Mouse (Mus musculus) megakaryocyte, embryonic 14.5 days (primary cell): ENCODE measurements around the gene Rps8. TPM values are rescaled to one million over a fixed set of nuclear protein-coding genes. Genes with fewer than 3 reads are reported as not detected.

Experiments used
- H3K27me3 ChIP-seq: replicated peaks from 2 replicates; pipeline ENCODE3; 2012; ENCODE audit warnings: inconsistent platforms
- H3K36me3 ChIP-seq: replicated peaks from 2 replicates; pipeline ENCODE3; 2012; ENCODE audit warnings: low read length, inconsistent platforms, mixed read lengths
- H3K4me1 ChIP-seq: 2 replicates; pipeline ENCODE4 v1.6.1; 2012; ENCODE audit warnings: inconsistent platforms
- H3K4me3 ChIP-seq: replicated peaks from 2 replicates; pipeline ENCODE3; 2012; ENCODE audit warnings: moderate library complexity, mild to moderate bottlenecking, inconsistent platforms
- H3K9me3 ChIP-seq: 2 replicates; pipeline ENCODE4 v1.6.1; 2012; ENCODE audit warnings: inconsistent platforms
- FLI1 ChIP-seq: IDR thresholded peaks from 2 replicates; pipeline ENCODE4 v1.6.1; 2012; ENCODE audit warnings: low read length, inconsistent platforms, mixed read lengths
- GATA1 ChIP-seq: IDR thresholded peaks from 3 replicates; pipeline ENCODE4 v1.6.1; 2012; ENCODE audit warnings: mixed read lengths, low read length, inconsistent platforms, borderline replicate concordance
- polyA plus RNA-seq: library from polyadenylated mRNA; stranded (reverse); fragments of >175 nt; gene quantifications from 2 replicates; pipeline ENCODE4 v1.2.3, GENCODE M21; 2012; ENCODE audit warnings: low replicate concordance; ENCODE audit not compliant: insufficient read depth

Rps8 gene
- polyA plus RNA-seq, 1 experiment, result 2,282 TPM

DNA sequence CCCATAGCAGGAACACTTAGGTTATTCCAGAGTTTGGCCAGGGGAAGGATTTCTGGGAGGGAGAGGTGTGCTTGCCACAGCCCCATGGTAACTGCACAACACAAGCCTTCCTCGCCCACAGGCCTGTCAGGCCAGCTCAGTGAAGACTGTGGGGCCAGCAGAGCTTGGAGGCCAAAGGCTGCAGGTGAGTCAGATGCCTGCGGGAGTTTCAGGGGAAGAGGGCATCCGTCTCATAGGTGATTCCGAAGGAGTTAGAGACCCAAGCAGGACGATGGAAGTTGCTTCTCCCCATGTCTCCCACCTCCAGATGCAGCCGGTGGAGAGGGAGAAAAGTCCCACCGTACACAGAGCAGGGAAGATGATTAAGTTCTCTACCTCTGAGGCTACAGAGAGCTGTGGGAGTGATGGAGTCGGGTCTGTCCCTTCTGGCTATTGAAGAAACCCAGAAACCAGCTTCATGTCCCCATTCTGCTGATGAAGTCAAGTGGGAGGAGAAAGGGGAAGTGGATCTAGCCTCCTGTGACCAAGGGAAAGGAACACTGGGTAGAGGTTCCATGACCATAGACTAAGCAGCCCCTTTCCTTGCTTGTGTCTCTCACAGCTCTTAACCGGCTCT, 29.3 kb downstream of the Rps8 start, which contains the start of gene Tctex1d4:
Tctex1d4 (plus strand) TSS at position 120 of the 616 bp plus-strand sequence.
- Histone ChIP-seq H3K4me3 (peak within 1 kb of the TSS; percentile 91), H3K27me3 (no peaks in the 10 kb centered on the region), H3K36me3 (peaks cover 57% of the 10 kb centered on the region), H3K4me1 (peaks cover 96% of the 10 kb centered on the region), H3K9me3 (no peaks in the 10 kb centered on the region)
- TF ChIP-seq GATA1 (no peak), FLI1 (no peak)

DNA sequence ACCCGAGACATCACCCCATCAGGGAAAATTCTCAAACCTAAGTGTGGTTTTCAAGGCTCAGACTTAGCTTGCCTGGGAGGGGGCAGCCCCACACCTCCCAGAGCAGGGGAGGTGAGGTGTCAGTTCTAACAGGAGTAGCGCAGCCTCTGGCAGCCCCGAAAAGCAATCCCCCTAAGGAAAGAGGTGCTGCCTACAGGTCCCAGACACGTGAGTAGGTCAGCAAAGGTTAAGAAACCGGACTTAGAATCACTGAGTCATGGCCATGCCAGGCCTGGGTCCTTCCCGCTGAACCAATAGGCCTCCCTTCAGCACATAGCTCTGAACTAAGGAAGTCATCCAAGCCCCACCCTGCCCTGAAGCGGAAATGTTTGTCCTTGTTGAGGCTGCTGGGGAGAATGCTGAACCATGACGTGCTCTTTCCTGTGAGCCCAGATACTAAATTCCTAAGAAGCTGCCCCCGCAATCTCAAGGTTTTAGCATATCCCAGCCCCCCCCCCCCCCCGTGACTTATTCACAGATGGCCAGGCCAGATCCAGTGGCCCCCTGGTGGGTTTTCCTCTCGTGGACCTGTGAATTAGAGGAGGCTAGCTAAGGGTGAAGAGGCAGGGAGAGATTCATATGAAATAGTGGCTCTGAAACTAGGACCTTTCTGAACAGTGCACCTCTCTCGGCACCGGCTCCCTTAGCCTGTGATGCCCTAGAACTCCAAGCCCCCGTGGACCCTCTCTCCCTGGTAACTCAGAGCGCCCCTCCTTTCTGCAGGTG, 30.0 kb downstream of the Rps8 start:
- Histone ChIP-seq H3K36me3 (peaks cover 51% of the 10 kb centered on the region), H3K4me3 (peak overlapping the region; percentile 91), H3K9me3 (no peaks in the 10 kb centered on the region), H3K27me3 (no peaks in the 10 kb centered on the region), H3K4me1 (peaks cover 96% of the 10 kb centered on the region)
- no peak for TF ChIP-seq FLI1
- TF ChIP-seq GATA1, result no peak

DNA sequence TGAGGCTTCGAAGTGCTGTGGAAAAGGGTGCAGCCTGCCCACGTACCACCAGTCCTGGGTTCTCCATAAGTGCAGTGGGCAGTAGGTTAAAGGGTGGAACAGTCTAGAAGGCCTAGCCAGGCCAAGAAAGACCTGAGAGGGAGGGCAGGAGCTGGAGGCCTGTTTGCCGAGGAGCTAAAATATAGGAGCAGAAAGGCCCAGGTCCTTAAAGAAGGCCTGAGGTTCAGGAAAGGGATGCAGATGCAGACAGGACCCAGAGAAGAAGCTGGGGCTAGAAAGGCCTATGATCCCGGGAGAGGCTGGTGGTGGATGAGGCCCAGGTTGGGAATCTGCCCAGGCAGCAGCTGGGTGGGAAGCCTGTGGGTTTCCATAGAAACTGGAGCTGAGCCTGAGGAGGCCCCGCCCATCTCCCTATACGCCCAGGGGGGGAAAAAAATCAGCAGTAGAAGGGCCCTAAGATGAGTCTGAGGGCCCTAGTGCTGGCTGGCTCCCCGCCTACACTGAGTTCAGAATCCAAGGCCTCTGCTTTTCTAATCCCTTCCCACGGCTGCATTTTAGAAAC, 30.6 kb downstream of the Rps8 start, which contains the start of gene Btbd19:
Btbd19 (minus strand) TSS at position 378 of the 562 bp plus-strand sequence.
- TF ChIP-seq GATA1 (no peak), FLI1 (no peak)
- Histone ChIP-seq H3K4me1 (peaks cover 94% of the 10 kb centered on the region), H3K9me3 (no peaks in the 10 kb centered on the region)

DNA sequence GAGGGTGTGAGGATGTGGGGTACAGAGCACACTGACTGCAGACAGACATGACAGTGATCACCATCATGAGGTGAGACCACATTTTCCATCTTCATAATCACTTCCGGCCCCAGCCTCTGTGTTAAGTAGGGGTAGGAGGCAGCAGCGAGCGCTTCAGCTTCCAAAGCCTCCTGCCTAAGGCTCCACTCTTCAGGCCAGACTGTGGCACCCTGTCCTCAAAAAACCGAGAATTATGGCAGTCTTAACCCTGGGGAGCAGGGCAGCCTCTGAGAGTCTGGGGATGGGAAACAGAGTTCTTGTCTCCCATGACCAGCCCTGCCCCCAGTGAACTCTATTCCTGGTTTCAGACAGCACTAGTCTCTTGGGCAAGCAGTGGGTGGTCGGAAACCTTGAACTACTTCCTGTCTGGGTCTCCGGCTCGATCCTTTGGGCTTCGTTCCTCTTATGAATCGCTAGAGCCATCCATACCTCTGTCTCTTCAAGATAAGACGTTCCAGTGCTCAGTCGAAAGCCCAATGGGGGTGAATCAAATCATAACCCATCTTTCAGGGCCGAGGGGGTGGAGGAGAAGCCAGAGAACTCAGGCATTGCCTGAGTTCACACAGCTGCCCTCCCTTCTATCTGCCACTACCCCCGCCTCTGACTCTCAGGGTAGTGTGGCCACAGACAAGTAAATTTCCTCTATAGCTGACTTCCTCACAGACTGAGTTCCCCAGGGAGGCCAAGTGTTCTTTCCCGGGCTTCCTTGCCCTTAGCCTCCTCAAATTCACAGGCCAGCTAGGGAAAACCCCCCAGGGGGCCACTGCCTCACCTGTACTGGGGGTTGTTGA, 31.3 kb downstream of the Rps8 start:
- Histone ChIP-seq H3K4me1 (peaks cover 92% of the 10 kb centered on the region), H3K36me3 (peaks cover 37% of the 10 kb centered on the region), H3K4me3 (peak overlapping the region; percentile 91), H3K27me3 (no peaks in the 10 kb centered on the region), H3K9me3 (no peaks in the 10 kb centered on the region)
- TF ChIP-seq FLI1 (no peak), GATA1 (no peak)

More for the DNA sequence above, 30.6 kb downstream of the Rps8 start, which contains the start of gene Btbd19:
- peak within 1 kb of the TSS; percentile 91 for H3K4me3 ChIP-seq
- peaks cover 44% of the 10 kb centered on the region for H3K36me3 ChIP-seq
- H3K27me3 ChIP-seq, result no peaks in the 10 kb centered on the region

DNA sequence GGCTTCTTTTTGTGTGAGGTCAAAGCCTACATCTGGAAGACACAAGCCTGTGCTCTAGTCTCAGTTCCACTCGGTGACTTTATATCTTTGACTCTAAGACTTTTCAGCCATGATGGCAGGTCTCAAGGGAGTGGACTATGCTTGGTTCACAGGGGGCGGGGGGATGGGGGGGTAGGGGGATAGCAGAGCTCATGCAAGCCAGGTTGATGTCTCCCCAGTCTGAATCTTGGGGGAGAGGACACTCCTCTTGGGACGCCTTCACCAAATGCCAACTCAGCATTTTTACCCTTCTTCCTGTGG, 31.9 kb downstream of the Rps8 start:
- H3K27me3 ChIP-seq, result no peaks in the 10 kb centered on the region
- H3K4me3 ChIP-seq, result peak overlapping the region; percentile 91
- peaks cover 31% of the 10 kb centered on the region for H3K36me3 ChIP-seq
- no peaks in the 10 kb centered on the region for H3K9me3 ChIP-seq
- TF ChIP-seq GATA1 (no peak), FLI1 (no peak)
- peaks cover 95% of the 10 kb centered on the region for H3K4me1 ChIP-seq

DNA sequence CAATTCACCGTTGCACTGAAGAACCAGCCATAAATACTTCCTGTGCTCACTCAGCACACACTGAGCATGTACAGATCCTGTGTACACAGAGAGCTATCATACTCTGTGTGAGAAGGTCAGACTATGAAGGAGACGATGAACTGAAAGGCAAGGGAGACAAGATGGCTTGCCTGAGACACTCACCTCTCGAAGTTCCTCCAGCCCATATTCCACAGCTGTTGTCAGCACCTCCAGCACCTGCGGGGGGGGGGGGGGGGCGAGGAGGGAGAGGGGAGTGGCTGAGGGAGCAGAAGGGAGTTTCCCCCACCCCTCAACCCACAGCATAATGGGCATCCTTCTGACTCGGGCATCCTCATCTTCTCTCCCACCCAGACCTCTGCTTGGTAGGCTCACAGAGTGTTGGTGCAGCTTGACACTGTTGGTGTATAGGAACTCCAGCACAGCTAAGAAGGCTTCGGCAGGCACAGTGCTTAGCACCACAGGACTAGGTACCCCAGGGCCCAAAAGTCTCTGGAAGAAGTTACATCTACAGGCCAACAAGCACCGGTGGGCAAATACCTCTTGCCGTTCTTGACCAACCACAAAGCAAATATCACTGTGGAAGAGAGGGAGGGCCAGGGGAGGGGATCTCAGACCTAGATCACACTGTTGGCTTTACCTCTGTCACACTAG, 32.4 kb downstream of the Rps8 start:
- TF ChIP-seq FLI1 (no peak), GATA1 (no peak)
- Histone ChIP-seq H3K27me3 (no peaks in the 10 kb centered on the region), H3K4me1 (peaks cover 95% of the 10 kb centered on the region), H3K36me3 (peaks cover 31% of the 10 kb centered on the region), H3K9me3 (no peaks in the 10 kb centered on the region), H3K4me3 (peak overlapping the region; percentile 91)

DNA sequence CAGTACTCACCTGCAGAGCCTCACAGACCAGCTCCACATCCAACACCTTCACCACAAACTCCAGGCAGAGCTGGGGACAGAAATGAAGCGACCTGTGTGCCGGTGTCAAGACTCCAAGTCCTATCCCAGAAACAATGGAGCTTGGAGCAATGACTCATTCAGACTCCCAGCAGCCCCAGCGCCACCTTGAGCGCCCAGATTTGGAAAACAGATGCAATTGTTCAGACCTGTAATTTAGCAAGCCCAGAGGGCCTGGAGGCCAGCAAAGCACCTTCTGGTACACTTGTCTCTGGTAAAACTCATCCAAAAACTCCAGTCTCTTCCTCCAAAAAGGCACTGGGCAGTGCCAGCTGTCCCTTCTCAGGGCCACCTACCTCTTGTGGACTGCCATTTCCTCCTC, 33.8 kb downstream of the Rps8 start:
- TF ChIP-seq FLI1 (no peak), GATA1 (no peak)
- peaks cover 86% of the 10 kb centered on the region for H3K4me1 ChIP-seq
- H3K27me3 ChIP-seq, result no peaks in the 10 kb centered on the region
- no peaks in the 10 kb centered on the region for H3K9me3 ChIP-seq
- H3K36me3 ChIP-seq, result peaks cover 28% of the 10 kb centered on the region
- no peak overlapping the region for H3K4me3 ChIP-seq

DNA sequence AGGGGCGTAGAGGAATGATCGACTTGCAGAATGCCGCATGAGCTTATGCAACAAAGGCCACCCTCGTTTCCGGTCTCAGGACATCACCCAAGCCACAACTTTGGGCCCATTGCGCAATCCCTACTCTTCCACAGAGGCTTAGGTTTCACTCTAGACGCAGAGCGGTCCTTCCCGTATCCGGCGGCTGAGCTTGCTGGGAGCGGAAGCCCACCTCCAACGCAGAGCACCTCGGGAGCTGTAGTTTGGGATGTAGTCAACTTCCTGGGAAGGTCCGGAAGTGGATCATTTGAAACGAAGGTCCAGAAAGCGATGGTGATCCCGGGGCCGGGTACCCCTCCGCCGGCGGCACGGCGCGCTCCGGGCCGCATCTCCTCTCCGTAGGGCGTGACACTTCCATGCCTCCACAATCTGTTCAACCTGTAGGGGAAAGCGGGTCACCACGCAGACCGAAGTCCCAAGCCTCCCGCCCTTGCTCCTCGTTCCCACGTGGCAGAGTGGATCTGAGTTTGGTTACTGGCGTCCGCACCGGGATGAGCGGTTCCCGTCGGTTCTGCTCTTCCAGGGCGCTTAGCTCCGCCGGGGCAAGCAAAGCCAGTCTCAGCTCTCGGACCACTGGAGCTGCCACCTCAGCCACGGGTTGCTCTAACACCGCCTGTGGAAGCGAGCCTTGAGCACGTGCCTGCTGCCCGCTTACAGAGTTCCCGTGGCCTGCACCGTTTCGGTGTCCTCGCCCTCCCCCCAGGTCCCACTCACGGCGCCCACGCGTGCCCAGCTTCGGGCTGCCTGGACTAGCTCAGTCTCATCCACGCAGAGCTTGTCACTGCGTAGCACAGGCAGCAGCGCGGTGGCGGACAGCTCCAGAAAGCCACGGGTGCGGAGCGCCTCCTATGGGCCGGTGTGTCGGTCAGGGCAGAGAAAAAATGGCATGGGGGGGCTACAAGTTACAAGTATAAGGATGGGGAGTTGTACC, 35.3 kb downstream of the Rps8 start:
- H3K27me3 ChIP-seq, result no peaks in the 10 kb centered on the region
- H3K9me3 ChIP-seq, result no peaks in the 10 kb centered on the region
- TF ChIP-seq FLI1 (peak; percentile 96), GATA1 (no peak)

More for the DNA sequence above, 35.3 kb downstream of the Rps8 start:
- Histone ChIP-seq H3K36me3 (peaks cover 21% of the 10 kb centered on the region), H3K4me3 (peak overlapping the region; percentile 99), H3K4me1 (peaks cover 71% of the 10 kb centered on the region)
